Comparison of ENCODE assay signal across 22 mouse cellular contexts in the genomic region with DNA sequence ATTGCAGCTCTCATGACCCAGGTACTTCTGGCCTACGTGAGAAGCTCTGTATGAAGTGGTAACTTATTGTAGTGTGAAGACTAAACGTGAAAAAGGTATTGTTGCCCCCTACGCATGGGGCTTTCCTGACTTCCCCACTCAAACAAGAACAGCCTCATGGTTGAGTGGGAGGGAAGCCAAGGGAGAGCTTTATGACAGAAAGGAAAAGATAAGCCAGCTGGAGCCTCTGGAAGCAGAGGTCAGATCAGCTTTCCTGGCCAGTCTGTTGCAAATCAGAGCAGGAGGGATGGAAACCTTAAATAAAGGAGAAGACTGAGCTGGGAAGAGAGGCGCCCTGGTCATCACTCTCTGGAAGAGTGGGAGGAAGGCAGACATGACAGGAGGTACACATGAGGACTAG. TPM values are rescaled to one million over a fixed set of nuclear protein-coding genes. Genes with fewer than 3 reads are reported as not detected.
DNase-seq lines count a peak whose midpoint lies in the region; ATAC-seq and TF ChIP-seq lines count a peak whose summit lies in the region.
"Had no signal": no experiment of that assay in that cellular context is flagged by ENCODE, and none has a peak within 500 bp of the region (broad histone marks: within the 10 kb centered on the region; RNA-seq: fewer than 3 reads in every experiment).

No protein-coding gene starts in this region.

- 56% methylated on average over 4 of the region's 4 CpGs for WGBS in heart, embryonic 11.5 days (ENCODE audit: insufficient replicate concordance)
- 83% methylated on average over 4 of the region's 4 CpGs for WGBS in hindbrain, embryonic 12.5 days
- WGBS in hindbrain, embryonic 16.5 days = 87% methylated on average over 4 of the region's 4 CpGs
- WGBS in kidney, postnatal 0 days = 37% methylated on average over 4 of the region's 4 CpGs
- 83% methylated on average over 4 of the region's 4 CpGs for WGBS in olfactory bulb, adult 2 months

- no peaks in the 10 kb centered on the region for H3K36me3 ChIP-seq in heart, embryonic 11.5 days (ENCODE audit: control insufficient read depth, insufficient read depth, low read length)
- peaks cover 17% of the 10 kb centered on the region; the same call in 1 of the 2 replicates for H3K36me3 ChIP-seq in hindbrain, embryonic 12.5 days
- peaks cover 6% of the 10 kb centered on the region; the same call in 1 of the 2 replicates for H3K36me3 ChIP-seq in hindbrain, embryonic 16.5 days (ENCODE audit: control insufficient read depth, insufficient read depth, low read length)
- no peaks in the 10 kb centered on the region for H3K36me3 ChIP-seq in kidney, postnatal 0 days (ENCODE audit: insufficient read depth, low read length)
- H3K36me3 ChIP-seq: liver, embryonic 15.5 days had no signal

- no peaks in the 10 kb centered on the region for H3K9me3 ChIP-seq in heart, embryonic 11.5 days (replicated peaks; ENCODE audit: control insufficient read depth, low read length)
- H3K9me3 ChIP-seq in hindbrain, embryonic 12.5 days (replicated peaks) = no peaks in the 10 kb centered on the region
- no peaks in the 10 kb centered on the region for H3K9me3 ChIP-seq in hindbrain, embryonic 16.5 days (ENCODE audit: control insufficient read depth, low read length)
- no peaks in the 10 kb centered on the region for H3K9me3 ChIP-seq in kidney, postnatal 0 days (replicated peaks; ENCODE audit: low read length)
- H3K9me3 ChIP-seq: embryonic facial prominence, embryonic 13.5 days; limb, embryonic 15.5 days; liver, embryonic 15.5 days; midbrain, embryonic 12.5 days had no signal

- no peak for DNase-seq in heart, postnatal 14 days
- DNase-seq in kidney, postnatal 0 days (ENCODE audit: low spot score) = peak; percentile 75
- DNase-seq in kidney, postnatal 36 days = no peak
- DNase-seq: adrenal gland, postnatal 36 days; cerebellum, adult 11-12 months; cerebellum, postnatal 14 days; kidney, adult 9 months; right cerebral cortex, postnatal 14 days; spleen, adult 18-20 months; thymus, adult 18-20 months; thymus, postnatal 4 days had no signal

- intact Hi-C loops in heart, postnatal 14 days (cut with DNase I) = no loop called here

- 0 out of 2 replicates have a peak overlapping the region, but pooled peaks have one; percentile 22 for H3K27ac ChIP-seq in heart, embryonic 11.5 days (ENCODE audit: low read depth, low read length)
- 0 out of 2 replicates have a peak overlapping the region, but pooled peaks have one; percentile 4 for H3K27ac ChIP-seq in hindbrain, embryonic 12.5 days
- no peak overlapping the region for H3K27ac ChIP-seq in hindbrain, embryonic 16.5 days (ENCODE audit: low read depth, low read length)
- no peak overlapping the region for H3K27ac ChIP-seq in kidney, postnatal 0 days
- H3K27ac ChIP-seq in olfactory bulb, adult 2 months (ENCODE audit: insufficient read depth, low read depth, low read length) = 0 out of 2 replicates have a peak overlapping the region, but pooled peaks have one; percentile 4
- H3K27ac ChIP-seq: embryonic facial prominence, embryonic 13.5 days; limb, embryonic 15.5 days; liver, embryonic 15.5 days had no signal

- no peak for TF ChIP-seq CTCF in kidney, postnatal 0 days (IDR thresholded peaks at IDR 0.05; ENCODE audit: low read depth)
- TF ChIP-seq CTCF in olfactory bulb, adult 2 months (IDR thresholded peaks at IDR 0.05; ENCODE audit: insufficient read depth, low read depth, low read length) = no peak

- H3K4me1 ChIP-seq in heart, embryonic 11.5 days (ENCODE audit: control insufficient read depth, insufficient read depth, low read length) = peaks cover 21% of the 10 kb centered on the region
- peaks cover 30% of the 10 kb centered on the region for H3K4me1 ChIP-seq in hindbrain, embryonic 12.5 days
- H3K4me1 ChIP-seq in hindbrain, embryonic 16.5 days (ENCODE audit: control insufficient read depth, insufficient read depth, low read depth, low read length) = peaks cover 24% of the 10 kb centered on the region
- H3K4me1 ChIP-seq in kidney, postnatal 0 days (replicated peaks; ENCODE audit: insufficient read depth, low read length) = peaks cover 9% of the 10 kb centered on the region; the same call in 1 of the 2 replicates
- peaks cover 34% of the 10 kb centered on the region for H3K4me1 ChIP-seq in olfactory bulb, adult 2 months (ENCODE audit: control insufficient read depth, insufficient read depth, low read length)
- H3K4me1 ChIP-seq: liver, embryonic 15.5 days had no signal

- H3K27me3 ChIP-seq in heart, embryonic 11.5 days (ENCODE audit: control insufficient read depth, insufficient read depth, low read length) = no peaks in the 10 kb centered on the region
- no peaks in the 10 kb centered on the region for H3K27me3 ChIP-seq in hindbrain, embryonic 12.5 days
- no peaks in the 10 kb centered on the region for H3K27me3 ChIP-seq in hindbrain, embryonic 16.5 days (replicated peaks; ENCODE audit: control insufficient read depth, insufficient read depth, low read length)
- no peaks in the 10 kb centered on the region for H3K27me3 ChIP-seq in kidney, postnatal 0 days (ENCODE audit: insufficient read depth, low read length)
- H3K27me3 ChIP-seq: CH12.LX; embryonic facial prominence, embryonic 13.5 days; limb, embryonic 15.5 days; midbrain, embryonic 12.5 days had no signal

- no peak overlapping the region for H3K9ac ChIP-seq in heart, embryonic 11.5 days (ENCODE audit: low read depth, low read length)
- no peak overlapping the region for H3K9ac ChIP-seq in hindbrain, embryonic 12.5 days
- H3K9ac ChIP-seq in hindbrain, embryonic 16.5 days (ENCODE audit: low read depth, low read length) = no peak overlapping the region
- H3K9ac ChIP-seq in kidney, postnatal 0 days (ENCODE audit: low read depth, low read length) = no peak overlapping the region
- H3K9ac ChIP-seq: embryonic facial prominence, embryonic 13.5 days; hindbrain, embryonic 14.5 days; limb, embryonic 15.5 days; liver, embryonic 15.5 days; midbrain, embryonic 12.5 days had no signal

- no peak overlapping the region for H3K4me3 ChIP-seq in heart, embryonic 11.5 days (ENCODE audit: low read depth, low read length)
- H3K4me3 ChIP-seq in hindbrain, embryonic 12.5 days = no peak overlapping the region
- H3K4me3 ChIP-seq in hindbrain, embryonic 16.5 days (ENCODE audit: low read length) = no peak overlapping the region
- no peak overlapping the region for H3K4me3 ChIP-seq in kidney, postnatal 0 days (replicated peaks; ENCODE audit: low read depth, low read length)
- H3K4me3 ChIP-seq in olfactory bulb, adult 2 months (ENCODE audit: insufficient read depth, low read depth, low read length) = no peak overlapping the region
- H3K4me3 ChIP-seq: embryonic facial prominence, embryonic 13.5 days; limb, embryonic 15.5 days; liver, embryonic 15.5 days; midbrain, embryonic 12.5 days had no signal

- no peak for ATAC-seq in heart, embryonic 11.5 days (replicated peaks; ENCODE audit: insufficient number of reproducible peaks, low FRiP score, low TSS enrichment)
- ATAC-seq in hindbrain, embryonic 12.5 days (ENCODE audit: low FRiP score) = no peak
- no peak for ATAC-seq in hindbrain, embryonic 16.5 days
- ATAC-seq in kidney, postnatal 0 days (replicated peaks; ENCODE audit: low FRiP score, low read depth) = no peak
- ATAC-seq: lung, postnatal 0 days had no signal

- no peak for TF ChIP-seq POLR2A in olfactory bulb, adult 2 months (IDR thresholded peaks at IDR 0.05; ENCODE audit: insufficient read depth, low read depth, low read length)

- no peak overlapping the region for H3K4me2 ChIP-seq in heart, embryonic 11.5 days
- no peak overlapping the region for H3K4me2 ChIP-seq in hindbrain, embryonic 12.5 days (replicated peaks)
- H3K4me2 ChIP-seq in hindbrain, embryonic 16.5 days (ENCODE audit: low read length) = no peak overlapping the region
- no peak overlapping the region for H3K4me2 ChIP-seq in kidney, postnatal 0 days (ENCODE audit: low read length)
- H3K4me2 ChIP-seq: embryonic facial prominence, embryonic 13.5 days; hindbrain, embryonic 14.5 days; limb, embryonic 15.5 days; liver, embryonic 15.5 days; midbrain, embryonic 12.5 days had no signal

RNA-seq across cellular contexts. Expression of a gene that starts 43.7 kb away (rescaled TPM):
- 11.6 and 12.9 TPM in 2 replicates for polyA plus RNA-seq in heart, embryonic 11.5 days (2014; fragmentation: Nextera tagmentation; extraction: Ambion mirVana)
- total RNA-seq in heart, postnatal 14 days (2021) = 1 to 10 TPM; 5.3 to 6.8 TPM
- 5.8 and 7.0 TPM in 2 replicates for polyA plus RNA-seq in hindbrain, embryonic 12.5 days (2016; fragmentation: Nextera tagmentation; extraction: Ambion mirVana)
- polyA plus RNA-seq in hindbrain, embryonic 16.5 days (2015; fragmentation: Nextera tagmentation; extraction: Ambion mirVana) = 6.7 and 8.0 TPM in 2 replicates
- polyA plus RNA-seq in kidney, postnatal 0 days (2015; fragmentation: Nextera tagmentation; extraction: Ambion mirVana) = 15.0 TPM in 2 replicates
- polyA plus RNA-seq in olfactory bulb, adult 2 months (2012; ENCODE audit: insufficient read depth, insufficient read length, low replicate concordance, missing spikeins) = not detected in 2 replicates

Comparison
In these comparisons a context has a peak if more than half of its experiments do, and no peak if none do; other contexts are left out.
1. H3K27ac ChIP-seq: peak in heart, embryonic 11.5 days (single experiment), hindbrain, embryonic 12.5 days (single experiment) and olfactory bulb, adult 2 months (single experiment); none in hindbrain, embryonic 16.5 days (single experiment) and kidney, postnatal 0 days (single experiment).